Mouse (Mus musculus): ENCODE measurements around the gene Rdh9.

GRCm38 (mm10) chr10:127835292-127835691 lies 59.1 kb downstream of the Rdh9 start:
- TF ChIP-seq CTCF (IDR thresholded peaks at IDR 0.05; ENCODE audit: low read depth) (no peak), EP300 (IDR thresholded peaks at IDR 0.05; ENCODE audit: low read depth) (no peak)
